Mouse (Mus musculus) ES-Bruce4 (cell line): ENCODE results near the gene Yap1.

Experiments
- CTCF ChIP-seq: IDR thresholded peaks from one replicate; pipeline ENCODE4 v1.8.1; 2011; ENCODE audit warnings: low read depth, low read length
- EP300 ChIP-seq: IDR thresholded peaks from 2 replicates; pipeline ENCODE4 v1.6.1; 2011; ENCODE audit warnings: low read depth, low read length; ENCODE audit not compliant: insufficient read depth
- POLR2A ChIP-seq: IDR thresholded peaks from one replicate; pipeline ENCODE4 v1.8.1; 2011; ENCODE audit warnings: low read length; ENCODE audit not compliant: insufficient read depth

- TF ChIP-seq POLR2A (no peak), CTCF (peak; percentile 88), EP300 (no peak)
Observed at GRCm38 (mm10) chr9:7897502-7897901, 106.9 kb downstream of the Yap1 start.
